Mouse (Mus musculus) kidney, adult 2 months (tissue): Measurements from ENCODE around the gene C5ar1.

ENCODE experiments used
- CTCF ChIP-seq: fragments of 200-500 bp; conservative IDR thresholded peaks from 2 replicates; pipeline ENCODE4 v1.5.1; 2011; ENCODE audit warnings: low read depth, mild to moderate bottlenecking, control low read depth, low read length, moderate library complexity, mixed read lengths; ENCODE audit not compliant: insufficient read depth, insufficient read length
- POLR2A ChIP-seq: fragments of 200-500 bp; IDR thresholded peaks from one replicate; pipeline ENCODE4 v1.6.1; 2011; ENCODE audit warnings: low read depth, low read length, control low read depth

GRCm38 (mm10) chr7:16280721-16281120 is 21.4 kb upstream of the C5ar1 start:
- TF ChIP-seq POLR2A (no peak), CTCF (no peak)
